Mouse (Mus musculus) gastrocnemius, postnatal 25 days (tissue): ENCODE results near the gene Rgp1. TPM values are rescaled to one million over a fixed set of nuclear protein-coding genes. Genes with fewer than 3 reads are reported as not detected.
A peak's percentile ranks its signal among the peaks of the same experiment; 100 is the strongest.
"Not testable (repeated sequence)": the region's sequence is repeated elsewhere in the genome, so short reads cannot be mapped to it uniquely, and the experiment has no call there.

Source experiments
- DNase-seq: peaks from one replicate; pipeline ENCODE4 v3.0.0; 2022
- total RNA-seq, 2 experiments: library from RNA; stranded (reverse); gene quantifications; 1 replicate in 1 of 2; 2 replicates in 1 of 2; pipeline ENCODE4 v1.2.3; 2021

Rgp1 gene
- total RNA-seq, 2 experiments from 2014 or later: 21.1 to 22.5 TPM

DNA sequence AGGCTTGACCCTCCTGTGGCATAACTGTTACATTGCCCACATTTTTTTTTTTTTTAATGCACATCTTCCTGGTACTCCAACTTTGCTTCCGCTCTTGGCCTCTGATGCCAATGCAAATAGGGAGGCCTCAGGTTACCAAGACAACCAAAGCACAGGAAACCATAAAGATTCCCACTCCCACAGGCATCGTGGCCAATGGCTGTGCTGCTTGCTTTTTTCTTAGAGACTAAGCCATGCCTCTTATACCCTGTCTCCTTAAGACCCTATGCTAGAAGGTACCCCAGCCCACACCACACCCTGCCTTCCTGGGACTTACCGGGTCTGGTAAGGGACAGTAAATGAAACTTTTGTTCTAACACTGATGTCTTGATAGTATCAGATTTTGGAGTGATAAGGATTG lies 14.9 kb downstream of the Rgp1 start:
- no peak for DNase-seq

DNA sequence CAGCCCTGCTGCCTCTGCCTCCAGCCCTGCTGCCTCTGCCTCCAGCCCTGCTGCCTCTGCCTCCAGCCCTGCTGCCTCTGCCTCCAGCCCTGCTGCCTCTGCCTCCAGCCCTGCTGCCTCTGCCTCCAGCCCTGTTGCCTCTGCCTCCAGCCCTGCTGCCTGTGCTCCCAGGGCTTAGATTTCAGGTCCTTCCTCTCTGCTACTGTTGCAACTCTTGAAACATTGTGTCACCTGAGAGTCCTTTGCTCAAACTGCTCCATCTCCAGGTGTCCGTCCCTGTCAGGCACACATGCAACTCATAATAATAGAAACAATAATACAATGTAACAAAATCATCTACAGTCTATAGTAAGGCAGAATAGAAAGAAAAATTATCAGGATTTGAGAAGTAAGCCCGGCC lies 18.1 kb downstream of the Rgp1 start:
- not testable (repeated sequence) for DNase-seq

DNA sequence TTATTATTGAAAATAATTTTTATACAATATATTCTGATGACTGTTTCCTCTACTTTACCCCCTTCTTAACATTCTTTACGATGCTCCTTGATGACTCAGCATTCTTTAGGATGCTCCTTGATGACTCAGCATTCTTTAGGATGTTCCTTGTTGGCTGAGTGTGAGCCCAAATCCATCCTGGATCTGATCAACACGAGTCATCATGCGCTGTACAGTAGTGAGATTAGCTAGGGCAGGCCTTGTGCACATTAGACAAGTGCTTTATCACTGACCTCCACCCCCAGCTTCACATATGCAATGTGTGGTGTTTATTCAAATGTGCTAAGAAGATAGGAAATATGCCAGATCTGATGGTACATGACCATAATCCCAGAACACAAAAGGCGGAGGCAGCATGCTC lies 19.7 kb downstream of the Rgp1 start:
- DNase-seq: no peak

DNA sequence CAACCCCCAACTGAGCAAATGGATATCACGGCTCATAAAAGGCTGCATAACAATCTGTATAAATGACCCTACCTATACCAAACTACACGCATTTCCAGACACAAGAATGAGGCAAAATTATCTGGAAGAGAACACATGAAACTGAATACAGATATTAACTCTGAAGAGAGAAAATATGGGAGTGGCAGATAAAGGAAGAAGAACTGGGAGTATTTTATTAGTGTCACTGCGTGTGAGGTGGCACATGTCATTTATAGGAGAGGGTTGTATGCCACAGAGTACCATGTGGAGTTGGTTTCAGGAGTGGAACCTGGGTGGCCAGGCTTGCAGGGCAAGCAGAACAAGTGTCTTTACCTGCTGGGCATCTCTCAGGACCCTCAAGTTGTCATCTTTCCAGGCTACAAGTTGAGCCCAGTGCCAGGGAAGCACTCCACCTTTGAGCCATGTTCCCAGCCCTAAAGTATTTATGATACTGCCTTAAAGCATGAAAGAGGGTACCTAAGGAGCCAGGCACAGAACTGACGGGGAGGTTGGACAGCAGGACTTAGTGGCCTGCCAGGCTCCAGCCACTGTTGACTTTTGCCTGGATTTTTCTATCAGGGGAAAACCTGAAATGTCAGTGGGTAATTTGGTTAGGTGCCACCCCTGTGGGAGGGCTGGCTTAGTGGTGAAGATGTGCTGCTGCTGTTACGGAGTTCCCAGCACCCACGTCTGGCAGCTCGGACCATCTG lies 20.3 kb downstream of the Rgp1 start:
- no peak for DNase-seq

DNA sequence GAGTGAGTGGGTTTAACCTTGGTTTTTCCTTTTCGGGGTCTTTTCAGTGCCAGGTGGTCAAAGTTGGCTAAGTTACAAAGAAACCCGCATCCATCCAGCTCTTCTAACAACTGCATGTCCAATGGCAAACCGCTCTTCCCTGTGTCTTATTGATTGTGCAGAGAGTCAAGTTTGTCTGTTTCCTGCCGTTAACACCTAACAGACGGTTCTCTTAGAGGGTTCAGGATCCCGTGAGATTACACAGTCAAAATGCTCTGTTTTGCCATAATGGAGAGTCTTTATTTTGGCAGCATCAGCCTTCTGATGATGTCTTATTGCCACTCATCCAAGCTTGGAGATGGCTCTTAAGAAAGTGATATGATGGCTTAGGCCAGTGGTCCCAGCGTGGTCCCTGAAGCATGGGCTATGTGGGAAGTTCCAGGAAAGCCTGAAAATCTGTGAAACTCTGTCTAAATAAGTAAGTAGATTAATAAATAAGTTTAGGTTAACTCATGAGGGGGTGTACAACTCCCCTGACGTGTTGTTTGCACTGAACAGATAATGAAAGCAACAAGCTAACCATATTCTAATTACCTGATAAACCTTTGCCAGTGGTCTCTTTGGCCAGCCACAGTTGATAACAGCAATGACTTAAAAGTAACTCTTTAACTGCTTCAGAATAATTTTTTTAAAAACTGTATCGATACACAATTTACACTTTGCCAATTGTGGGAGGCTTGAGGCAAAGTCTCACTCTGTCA lies 21.9 kb downstream of the Rgp1 start:
- DNase-seq: no peak

DNA sequence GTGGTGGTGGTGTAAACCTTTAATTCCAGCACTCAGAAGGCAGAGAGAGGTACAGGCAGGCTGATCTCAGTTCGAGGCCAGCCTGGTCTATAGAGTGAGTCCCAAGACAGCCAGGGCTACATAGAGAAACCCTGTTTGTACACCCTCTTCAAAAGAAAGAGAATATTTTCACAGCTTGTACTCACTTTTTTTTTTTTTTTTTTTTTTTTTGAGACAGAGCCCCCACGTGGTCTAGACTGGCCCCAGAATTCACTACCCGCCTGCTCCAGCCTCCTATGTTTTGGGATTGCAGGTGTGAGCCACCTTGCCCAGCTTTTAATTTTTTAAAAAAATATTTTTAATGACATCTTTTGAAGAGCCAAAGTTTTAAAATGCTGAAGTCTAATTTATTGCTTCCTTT lies 25.6 kb downstream of the Rgp1 start:
- no peak for DNase-seq

DNA sequence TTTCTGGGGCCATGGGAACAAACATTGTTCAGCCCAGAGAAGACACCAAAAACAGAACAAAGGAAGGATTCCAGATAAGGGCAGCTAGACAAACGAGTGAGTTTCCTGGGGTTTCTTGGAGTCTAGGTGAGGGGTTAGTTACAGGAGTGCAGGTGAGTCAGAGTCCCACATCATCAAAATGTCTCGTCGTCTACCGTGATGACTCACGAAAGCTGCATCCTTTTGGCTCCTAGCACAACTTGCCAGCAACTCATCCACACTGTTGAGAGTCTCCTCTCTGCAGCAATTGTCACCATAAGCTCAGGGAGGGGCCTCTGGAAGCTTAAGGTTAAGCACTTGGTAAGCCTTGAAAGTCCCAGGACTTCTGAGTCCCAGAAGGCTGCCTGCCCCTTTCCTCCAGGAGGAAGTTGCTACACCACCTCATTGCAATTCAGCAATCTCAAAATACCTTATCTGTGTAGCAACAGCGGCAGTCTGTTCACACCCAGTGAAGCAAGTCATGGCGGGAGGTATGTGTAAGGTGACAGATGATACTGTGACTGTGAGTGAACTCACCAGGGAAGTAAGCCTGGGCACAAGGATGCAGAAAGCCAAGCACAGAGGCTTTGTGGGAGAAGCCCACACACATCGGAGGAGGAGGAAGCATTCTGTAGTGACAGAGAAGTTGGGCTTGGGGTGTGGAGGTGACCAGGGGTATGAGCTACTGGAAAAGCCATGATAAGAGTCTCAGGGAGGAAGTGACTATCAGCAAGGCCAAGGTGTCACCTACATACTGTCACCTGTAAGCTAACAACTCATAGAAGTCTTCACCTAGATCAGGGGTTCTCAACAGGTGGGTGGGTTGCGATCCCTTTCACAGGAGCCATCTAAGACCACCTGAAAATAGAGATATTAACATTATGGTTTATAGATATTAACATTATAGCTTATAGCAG lies 26.5 kb downstream of the Rgp1 start:
- DNase-seq: no peak

DNA sequence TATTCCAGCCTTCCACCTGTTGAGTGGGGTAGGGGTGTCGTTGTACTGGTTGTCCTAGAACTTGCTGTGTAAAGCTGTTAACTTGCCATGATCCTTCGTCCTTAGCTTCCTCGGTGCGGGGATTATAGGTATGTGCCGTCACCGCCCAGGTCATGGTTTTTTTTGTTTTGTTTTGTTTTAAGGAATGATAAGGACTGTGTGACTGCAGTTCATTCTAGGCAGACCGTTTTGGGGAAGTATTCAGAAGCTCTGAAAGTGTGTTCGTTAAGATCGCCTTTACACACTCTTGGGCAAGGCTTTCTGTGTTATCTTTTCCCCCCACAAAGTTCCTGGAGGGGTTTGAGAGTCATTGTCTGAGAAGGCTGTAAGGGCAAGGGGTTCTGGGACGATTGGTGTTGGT lies 34.0 kb downstream of the Rgp1 start:
- no peak for DNase-seq

DNA sequence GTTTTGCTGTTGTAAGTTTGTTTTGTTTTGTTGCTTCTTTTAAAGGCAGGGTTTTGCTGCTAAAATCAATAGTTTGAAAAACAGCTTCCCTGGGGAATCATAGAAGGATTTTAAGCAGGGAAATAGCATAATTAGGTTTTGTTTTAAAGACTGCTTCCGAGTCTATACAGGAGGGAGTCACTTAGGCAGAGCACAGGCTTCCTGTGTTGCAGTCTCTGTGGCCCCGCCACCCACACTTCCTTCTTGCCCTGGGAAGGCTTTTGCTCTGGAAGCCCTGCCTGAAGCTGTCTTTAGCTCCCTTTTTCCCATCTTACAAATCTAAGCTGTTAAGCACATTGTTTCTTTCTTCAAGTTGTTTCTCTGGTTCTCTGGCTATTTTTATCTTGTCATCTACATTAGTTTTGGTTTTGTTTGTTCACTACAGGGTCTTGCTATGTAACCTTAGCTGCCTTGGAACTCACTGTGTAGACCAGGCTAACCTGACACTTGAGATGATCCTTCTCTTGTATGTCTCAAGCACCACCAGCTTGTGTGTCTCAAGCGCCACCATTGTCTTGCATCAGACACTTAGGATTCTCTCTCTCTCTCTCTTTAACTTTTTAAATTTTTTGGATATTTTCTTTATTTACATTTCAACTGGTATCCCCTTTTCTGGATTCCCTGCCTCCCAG lies 34.7 kb downstream of the Rgp1 start:
- no peak for DNase-seq

DNA sequence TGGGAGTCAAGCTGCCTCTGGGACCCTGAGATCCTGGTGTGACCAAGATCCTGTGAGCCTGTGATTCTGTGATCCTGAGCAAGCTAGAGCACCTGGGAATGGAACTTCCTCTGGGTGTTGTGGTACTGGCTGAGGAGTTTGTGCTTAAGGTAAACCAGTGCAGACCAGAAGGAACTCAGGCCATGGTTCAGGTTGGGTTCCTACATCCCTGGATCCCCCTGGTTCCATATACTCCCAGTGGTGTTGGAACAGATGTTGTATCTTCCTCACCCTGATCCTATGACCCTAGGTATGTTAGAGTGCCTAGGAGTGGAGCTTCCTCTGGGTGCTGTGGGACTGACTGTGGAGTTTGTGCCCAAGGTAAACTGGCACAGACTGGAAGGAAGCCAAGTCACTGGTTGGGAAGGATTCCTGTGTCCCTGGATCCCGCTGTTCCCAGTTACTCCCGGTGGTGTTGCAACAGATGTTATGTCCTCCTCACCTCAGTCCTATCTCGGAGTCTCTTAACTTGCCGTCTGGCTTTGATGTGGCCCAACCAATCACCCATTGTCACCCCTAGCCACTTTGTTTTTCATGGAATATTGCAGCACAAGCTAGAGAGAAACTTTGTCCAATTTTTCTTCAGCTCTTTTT lies 41.7 kb downstream of the Rgp1 start:
- no peak for DNase-seq

DNA sequence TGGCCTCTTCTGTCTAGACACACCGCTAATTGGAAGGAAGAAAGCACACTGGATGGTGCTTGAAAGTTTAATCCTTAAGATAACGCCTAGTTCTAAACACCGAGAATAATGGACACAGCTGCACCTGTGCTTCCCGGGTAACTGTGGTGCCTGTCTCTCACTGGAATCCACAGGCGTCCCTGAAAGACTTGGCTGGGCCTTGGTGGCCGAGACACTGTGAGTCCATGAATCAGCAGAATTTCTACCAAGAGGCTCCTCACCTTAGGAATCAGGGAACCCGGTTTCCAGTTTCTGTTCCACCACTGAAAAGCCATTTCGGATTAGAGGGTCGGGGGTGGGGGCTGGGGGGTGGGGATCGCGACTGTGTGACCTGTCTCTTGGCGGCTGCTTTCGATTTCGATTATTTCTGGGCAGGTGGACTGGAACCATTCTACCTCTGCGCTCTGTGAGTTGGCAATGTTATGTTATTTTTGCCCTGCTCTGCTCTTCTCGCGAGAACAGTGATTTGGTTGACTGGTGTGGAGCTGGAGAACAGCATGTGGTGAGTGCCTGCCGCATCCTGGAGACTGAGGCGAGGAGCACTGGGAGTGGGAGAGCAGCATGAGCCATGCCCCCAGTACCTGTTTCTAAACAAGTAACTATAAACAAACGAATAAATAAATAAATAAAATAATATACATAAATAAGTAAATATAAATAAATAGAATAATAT lies 50.7 kb downstream of the Rgp1 start:
- DNase-seq: no peak

DNA sequence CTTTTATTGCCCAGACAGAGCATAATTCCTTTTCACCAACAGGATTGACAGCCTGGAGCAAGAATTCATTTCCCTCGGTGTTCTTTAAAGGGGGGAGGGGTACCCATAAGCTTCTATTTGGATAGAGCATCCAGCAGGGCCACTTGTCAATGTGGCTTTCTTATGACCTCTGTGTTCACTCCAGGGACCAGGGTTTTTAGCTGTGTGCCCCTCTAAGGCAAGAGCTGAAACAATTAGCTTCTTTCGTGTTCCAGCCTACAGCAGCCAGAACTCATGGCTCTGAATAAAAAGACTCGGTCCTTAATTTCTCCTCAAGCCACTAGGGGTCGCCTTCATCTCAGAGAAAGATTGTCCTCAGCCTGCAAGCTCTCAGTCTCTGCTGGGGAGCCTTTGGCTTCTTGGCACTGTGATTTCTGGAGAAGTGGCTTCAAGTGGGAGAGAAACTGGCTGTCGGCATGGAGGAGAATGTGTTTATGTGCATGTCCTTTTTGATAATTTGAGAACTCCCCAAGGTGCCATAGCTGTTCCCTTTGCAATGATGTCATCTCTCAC lies 51.6 kb downstream of the Rgp1 start:
- DNase-seq: peak; percentile 61

DNA sequence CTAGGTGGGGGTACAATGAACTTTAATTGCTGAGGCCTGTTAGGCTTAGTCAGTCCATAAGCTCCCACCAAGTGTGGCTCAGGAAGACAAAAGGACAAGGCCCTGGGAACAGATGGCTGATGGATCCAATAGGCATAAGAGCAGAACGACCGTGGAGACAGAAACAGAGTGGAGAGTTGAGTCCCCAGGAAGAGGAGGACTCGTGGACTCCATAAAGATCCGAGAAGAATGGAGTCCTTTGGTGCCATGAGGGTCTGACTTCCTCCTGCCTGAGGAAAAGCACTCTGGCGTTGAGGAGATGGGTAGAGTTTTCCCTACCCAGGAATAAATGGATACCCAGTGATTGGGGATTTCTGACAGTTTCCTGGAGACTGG lies 52.1 kb downstream of the Rgp1 start:
- no peak for DNase-seq

DNA sequence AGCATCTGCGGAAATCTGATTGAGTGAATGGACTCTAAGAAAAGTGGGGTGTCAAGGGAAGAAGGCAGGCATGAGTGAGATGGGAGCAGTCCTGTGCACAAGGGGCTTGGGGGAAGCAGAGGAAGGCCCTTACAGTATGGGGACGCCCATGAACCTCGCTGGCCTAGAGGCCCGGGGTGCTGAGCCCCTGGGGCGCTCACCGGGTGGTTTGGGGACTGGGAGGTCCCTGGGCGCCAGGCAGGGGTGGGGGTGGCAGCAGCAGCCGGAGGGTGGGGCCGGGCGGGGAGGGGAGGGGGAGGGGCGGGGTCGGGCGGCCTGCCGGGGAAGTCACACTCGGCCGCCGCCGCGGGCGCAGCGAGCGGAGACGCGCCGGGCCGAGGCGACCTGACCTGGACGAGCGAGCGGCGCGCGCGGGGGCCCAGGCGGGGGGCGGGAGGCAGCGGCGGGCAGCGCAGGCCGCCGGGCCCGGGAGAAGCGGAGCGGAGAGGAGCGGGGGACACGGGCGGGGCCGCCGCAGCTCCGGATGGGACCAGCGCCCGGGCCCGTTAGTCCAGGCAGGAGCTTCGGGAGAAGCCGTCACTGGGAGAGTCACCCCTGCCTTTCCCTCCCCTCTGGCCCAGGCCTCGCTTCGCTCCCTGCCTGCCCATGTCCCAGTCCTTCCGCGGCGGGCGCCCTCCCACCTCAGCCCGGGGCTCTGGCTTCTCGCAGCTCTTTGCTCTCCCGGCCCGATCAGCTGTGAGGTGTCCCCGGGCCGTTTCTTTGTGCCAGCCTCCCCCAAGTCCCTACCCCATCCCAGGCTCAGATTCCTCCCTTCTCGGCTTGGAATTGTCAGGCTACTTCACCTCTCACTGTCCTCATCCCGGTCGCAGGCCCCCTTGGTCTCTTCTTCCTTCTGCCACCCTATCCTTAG lies 52.8 kb downstream of the Rgp1 start, which contains the start of gene Npr2:
Gene Npr2 (plus strand): TSS at position 890 of the 910 bp plus-strand sequence.
- DNase-seq: peak; percentile 60

DNA sequence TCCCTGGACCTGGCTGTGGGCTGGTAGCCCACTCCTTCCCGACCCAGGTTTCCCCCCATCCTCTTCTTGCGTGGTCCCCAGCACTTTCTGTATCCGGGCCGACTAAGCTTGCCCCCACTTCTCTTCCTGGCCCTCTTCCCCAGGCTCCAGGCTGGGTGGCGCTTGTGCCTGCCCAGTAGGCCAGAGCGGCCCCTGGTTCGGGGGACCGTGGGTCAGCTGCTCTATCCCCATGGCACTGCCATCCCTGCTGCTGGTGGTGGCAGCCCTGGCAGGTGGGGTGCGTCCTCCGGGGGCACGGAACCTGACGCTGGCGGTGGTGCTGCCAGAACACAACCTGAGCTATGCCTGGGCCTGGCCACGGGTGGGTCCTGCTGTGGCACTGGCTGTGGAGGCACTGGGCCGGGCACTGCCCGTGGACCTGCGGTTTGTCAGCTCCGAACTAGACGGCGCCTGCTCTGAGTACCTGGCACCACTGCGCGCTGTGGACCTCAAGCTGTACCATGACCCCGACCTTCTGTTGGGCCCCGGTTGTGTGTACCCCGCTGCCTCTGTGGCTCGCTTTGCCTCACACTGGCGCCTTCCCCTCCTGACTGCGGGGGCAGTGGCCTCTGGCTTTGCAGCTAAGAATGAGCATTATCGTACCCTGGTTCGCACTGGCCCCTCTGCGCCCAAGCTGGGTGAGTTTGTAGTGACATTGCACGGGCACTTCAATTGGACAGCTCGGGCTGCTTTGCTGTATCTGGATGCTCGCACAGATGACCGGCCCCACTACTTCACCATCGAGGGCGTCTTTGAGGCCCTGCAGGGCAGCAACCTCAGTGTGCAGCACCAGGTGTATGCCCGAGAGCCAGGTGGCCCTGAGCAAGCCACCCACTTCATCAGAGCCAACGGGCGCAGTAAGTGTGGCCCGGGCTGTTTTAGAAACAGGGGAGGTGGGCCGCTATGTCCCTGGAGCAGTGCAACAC lies 53.7 kb downstream of the Rgp1 start:
- peak; percentile 41 for DNase-seq

DNA sequence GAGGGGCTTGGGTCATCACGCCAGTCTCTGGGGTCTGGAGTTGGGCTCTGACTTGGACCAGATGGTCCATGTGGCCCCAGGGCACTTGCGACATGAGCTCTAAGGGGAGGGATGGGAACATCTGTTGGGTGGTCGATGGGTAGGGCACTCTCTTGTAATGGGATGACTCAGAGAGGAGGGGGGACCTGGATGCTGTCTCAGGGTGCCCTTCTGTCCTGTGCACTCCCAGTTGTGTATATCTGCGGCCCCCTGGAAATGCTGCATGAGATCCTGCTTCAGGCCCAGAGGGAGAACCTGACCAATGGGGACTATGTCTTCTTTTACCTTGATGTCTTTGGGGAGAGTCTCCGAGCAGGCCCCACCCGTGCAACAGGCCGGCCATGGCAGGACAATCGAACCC lies 54.8 kb downstream of the Rgp1 start:
- DNase-seq: no peak

DNA sequence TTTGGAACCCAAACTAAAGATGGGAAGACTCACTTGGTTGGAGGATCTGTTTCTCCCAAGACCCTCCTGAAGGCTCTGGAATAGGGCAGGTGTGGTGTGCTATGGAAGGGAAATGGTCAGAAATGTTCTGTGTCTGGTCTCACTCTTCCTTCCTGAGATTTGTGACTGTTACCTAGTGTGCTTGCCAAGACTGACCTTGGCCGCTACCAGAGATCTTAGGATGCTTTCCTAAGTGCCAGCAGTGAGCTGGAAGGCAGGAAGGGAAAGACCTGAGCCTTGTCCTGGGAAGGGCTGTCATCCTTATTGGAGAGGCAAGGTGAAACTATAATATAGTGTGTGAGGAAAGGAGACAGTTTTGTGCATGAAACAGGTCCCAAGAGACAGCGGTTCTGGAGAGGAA lies 55.2 kb downstream of the Rgp1 start:
- DNase-seq: no peak

DNA sequence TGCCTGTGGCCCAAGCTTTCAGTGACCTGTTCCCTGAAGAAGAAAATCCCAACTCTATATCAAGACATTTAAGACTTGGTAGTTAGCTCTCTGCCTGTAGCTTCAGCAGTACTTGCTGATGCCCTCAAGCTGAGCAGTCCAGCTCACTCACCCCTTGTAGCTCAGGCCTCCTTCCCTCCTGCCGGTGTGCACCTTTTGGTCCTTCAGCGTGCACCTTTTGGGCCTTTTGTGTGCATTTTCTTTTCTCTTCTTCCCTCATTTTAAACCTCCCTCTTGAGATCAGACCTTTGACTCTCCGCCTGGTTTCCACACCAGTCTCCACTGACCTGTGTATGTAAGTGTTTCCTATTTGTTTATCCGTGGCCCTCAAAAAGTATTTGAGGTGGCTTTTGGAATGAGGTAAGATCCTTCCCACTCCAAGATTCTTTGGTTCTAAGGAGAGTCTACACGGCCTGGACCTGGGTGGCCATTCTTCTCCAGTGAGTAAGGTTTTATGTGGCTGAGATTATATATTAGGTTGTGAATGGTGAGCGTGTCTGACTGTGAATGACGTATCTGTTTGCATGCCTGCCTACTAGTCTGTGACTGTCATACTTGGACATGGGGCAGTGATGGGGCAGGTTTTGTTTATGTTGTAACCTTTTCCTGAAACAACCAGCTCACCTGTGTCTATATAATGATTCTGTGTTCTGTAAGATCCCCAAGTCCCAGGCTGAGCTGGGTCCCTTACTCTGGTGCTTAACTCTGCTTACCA lies 56.3 kb downstream of the Rgp1 start:
- DNase-seq: no peak
